Mouse (Mus musculus): ENCODE measurements around the gene Gm5797. TPM values are rescaled to one million over a fixed set of nuclear protein-coding genes. Genes with fewer than 3 reads are reported as not detected.

The Gm5797 gene
- polyA plus RNA-seq (2012; ENCODE audit: low replicate concordance) = not detected in 2 replicates

GRCm38 (mm10) chr14:7332295-7332694 lies at the start of gene Gm5797:
Gene Gm5797, minus strand, starts transcription at chr14:7332395.

GRCm38 (mm10) chr14:7365034-7365433 lies 32.8 kb upstream of the Gm5797 start, which contains the start of gene Gm8374:
Gene Gm8374, minus strand, starts transcription at chr14:7365134.

GRCm38 (mm10) chr14:7314661-7315060 lies 17.5 kb downstream of the Gm5797 start, which contains the start of gene Gm3739:
Gene Gm3739, minus strand, starts transcription at chr14:7315049.

Other genes with a start within 250 kb of the Gm5797 start
- gene Gm3696, start 231.8 kb downstream of the Gm5797 start, polyA plus RNA-seq (2012; ENCODE audit: low replicate concordance) = not detected in 2 replicates
- not detected in 2 replicates for gene Gm6676, start 207.0 kb downstream of the Gm5797 start, polyA plus RNA-seq (2012; ENCODE audit: low replicate concordance)
- not detected in 2 replicates for gene Gm3512, start 157.9 kb downstream of the Gm5797 start, polyA plus RNA-seq (2012; ENCODE audit: low replicate concordance)
- gene Gm16434, start 137.9 kb downstream of the Gm5797 start, polyA plus RNA-seq (2012; ENCODE audit: low replicate concordance) = not detected in 2 replicates
- gene Gm3727, start 67.7 kb downstream of the Gm5797 start, polyA plus RNA-seq (2012; ENCODE audit: low replicate concordance) = not detected in 2 replicates
- not detected in 2 replicates for gene Gm3739, start 17.3 kb downstream of the Gm5797 start, polyA plus RNA-seq (2012; ENCODE audit: low replicate concordance)
- not detected in 2 replicates for gene Gm8374, start 32.7 kb upstream of the Gm5797 start, polyA plus RNA-seq (2012; ENCODE audit: low replicate concordance)
- 0.28 TPM in 1 of 2 replicates, not detected in the other for gene Gm3755, start 118.5 kb upstream of the Gm5797 start, polyA plus RNA-seq (2012; ENCODE audit: low replicate concordance)
- not detected in 2 replicates for gene Gm3752, start 151.4 kb upstream of the Gm5797 start, polyA plus RNA-seq (2012; ENCODE audit: low replicate concordance)
- not detected in 2 replicates for gene Gm3558, start 236.2 kb upstream of the Gm5797 start, polyA plus RNA-seq (2012; ENCODE audit: low replicate concordance)

Data from leukemia stem cell, adult 10-12 weeks (primary cell).